Comparison of ENCODE assay signal across 7 mouse cellular contexts in genomic region chr17:47518205-47518604, GRCm38 (mm10). TPM values are rescaled to one million over a fixed set of nuclear protein-coding genes. Genes with fewer than 3 reads are reported as not detected.
DNase-seq lines count a peak whose midpoint lies in the region; ATAC-seq and TF ChIP-seq lines count a peak whose summit lies in the region.

No protein-coding gene starts in this region.

- TF ChIP-seq CTCF in thymus, adult 2 months (IDR thresholded peaks at IDR 0.05; ENCODE audit: borderline replicate concordance, control insufficient read depth, extremely low read depth, insufficient read depth, low read length, poor library complexity) = no peak
- TF ChIP-seq CTCF in small intestine, adult 2 months (IDR thresholded peaks at IDR 0.05; ENCODE audit: extremely low read depth, insufficient read length, insufficient replicate concordance, low read depth, low read length) = no peak

- WGBS in thymus, adult 2 months = 74% methylated on average over 8 of the region's 8 CpGs
- 26% methylated on average over 8 of the region's 8 CpGs for WGBS in forebrain, embryonic 15.5 days
- WGBS in intestine, embryonic 15.5 days = 14% methylated on average over 8 of the region's 8 CpGs
- WGBS in small intestine, adult 2 months = 60% methylated on average over 8 of the region's 8 CpGs

- H3K36me3 ChIP-seq in thymus, adult 2 months (ENCODE audit: control insufficient read depth, insufficient read depth, low read length) = peaks cover 37% of the 10 kb centered on the region
- H3K36me3 ChIP-seq in forebrain, embryonic 15.5 days = no peaks in the 10 kb centered on the region
- H3K36me3 ChIP-seq in intestine, embryonic 15.5 days = no peaks in the 10 kb centered on the region
- H3K36me3 ChIP-seq in small intestine, adult 2 months (ENCODE audit: control insufficient read depth, insufficient read depth, low read length) = no peaks in the 10 kb centered on the region

- no peaks in the 10 kb centered on the region for H3K9me3 ChIP-seq in forebrain, embryonic 15.5 days
- no peaks in the 10 kb centered on the region for H3K9me3 ChIP-seq in intestine, embryonic 15.5 days

- H3K27ac ChIP-seq in thymus, adult 2 months (ENCODE audit: control insufficient read depth, insufficient read depth, low read length) = peak overlapping the region; percentile 36; the same call in 1 of the 2 replicates
- H3K27ac ChIP-seq in forebrain, embryonic 15.5 days (replicated peaks) = peak overlapping the region; percentile 21; the same call in 1 of the 2 replicates
- H3K27ac ChIP-seq in intestine, embryonic 15.5 days = peak overlapping the region; percentile 88
- peak overlapping the region; percentile 21; the same call in 1 of the 2 replicates for H3K27ac ChIP-seq in small intestine, adult 2 months (ENCODE audit: insufficient read depth, low read depth, low read length)

- H3K4me2 ChIP-seq in forebrain, embryonic 15.5 days (replicated peaks) = no peak overlapping the region
- H3K4me2 ChIP-seq in intestine, embryonic 15.5 days (replicated peaks) = peak overlapping the region; percentile 20; the same call in 1 of the 2 replicates

- no peak overlapping the region for H3K9ac ChIP-seq in forebrain, embryonic 15.5 days (replicated peaks)
- H3K9ac ChIP-seq in intestine, embryonic 15.5 days = peak overlapping the region; percentile 9

- TF ChIP-seq POLR2A in thymus, adult 2 months (IDR thresholded peaks at IDR 0.05; ENCODE audit: control insufficient read depth, extremely low read depth, insufficient read depth, low read length, poor library complexity) = no peak
- TF ChIP-seq POLR2A in small intestine, adult 2 months (IDR thresholded peaks at IDR 0.05; ENCODE audit: low read depth, low read length) = no peak

- H3K4me3 ChIP-seq in thymus, adult 2 months (ENCODE audit: control insufficient read depth, insufficient read depth, low read length) = no peak overlapping the region
- H3K4me3 ChIP-seq in forebrain, embryonic 15.5 days = no peak overlapping the region
- H3K4me3 ChIP-seq in intestine, embryonic 15.5 days (replicated peaks) = no peak overlapping the region
- H3K4me3 ChIP-seq in small intestine, adult 2 months (ENCODE audit: low read depth, low read length) = no peak overlapping the region

- ATAC-seq in forebrain, embryonic 15.5 days (replicated peaks) = no peak
- peak; percentile 52 for ATAC-seq in intestine, embryonic 15.5 days

- peaks cover 77% of the 10 kb centered on the region for H3K4me1 ChIP-seq in thymus, adult 2 months (replicated peaks; ENCODE audit: control insufficient read depth, insufficient read depth, low read length)
- peaks cover 13% of the 10 kb centered on the region for H3K4me1 ChIP-seq in forebrain, embryonic 15.5 days
- peaks cover 44% of the 10 kb centered on the region for H3K4me1 ChIP-seq in intestine, embryonic 15.5 days (replicated peaks)
- peaks cover 17% of the 10 kb centered on the region for H3K4me1 ChIP-seq in small intestine, adult 2 months (ENCODE audit: control insufficient read depth, insufficient read depth, insufficient read length, low read length)

- DNase-seq in thymus, adult 2 months = no peak
- no peak for DNase-seq in thymus, postnatal 36 days
- no peak for DNase-seq in cerebellum, adult 9-11 months
- no peak for DNase-seq in MN1 (ENCODE audit: low spot score)

- no peaks in the 10 kb centered on the region for H3K27me3 ChIP-seq in thymus, adult 2 months (ENCODE audit: control insufficient read depth, insufficient read depth, low read length)
- no peaks in the 10 kb centered on the region for H3K27me3 ChIP-seq in forebrain, embryonic 15.5 days
- H3K27me3 ChIP-seq in intestine, embryonic 15.5 days (replicated peaks) = no peaks in the 10 kb centered on the region
- H3K27me3 ChIP-seq in small intestine, adult 2 months (ENCODE audit: control insufficient read depth, insufficient read depth, low read length) = no peaks in the 10 kb centered on the region

RNA-seq across cellular contexts. Expression of gene Ccnd3, which starts 13.4 kb away (rescaled TPM):
- 1,622 and 2,069 TPM in 2 replicates for polyA plus RNA-seq in thymus, adult 2 months (2012; rRNA removed)
- 59.8 and 64.4 TPM in 2 replicates for polyA plus RNA-seq in forebrain, embryonic 15.5 days (2015; fragmentation: Nextera tagmentation; extraction: Ambion mirVana)
- 394 and 407 TPM in 2 replicates for polyA plus RNA-seq in intestine, embryonic 15.5 days (2015; fragmentation: Nextera tagmentation; extraction: Ambion mirVana)
- 49.9 and 54.9 TPM in 2 replicates for polyA plus RNA-seq in small intestine, adult 2 months (2012; rRNA removed)

RNA-seq across cellular contexts. Expression of gene Taf8, which starts 16.1 kb away (rescaled TPM):
- polyA plus RNA-seq in thymus, adult 2 months (2012; rRNA removed) = 68.2 and 74.3 TPM in 2 replicates
- polyA plus RNA-seq in forebrain, embryonic 15.5 days (2015; fragmentation: Nextera tagmentation; extraction: Ambion mirVana) = 25.2 and 26.2 TPM in 2 replicates
- polyA plus RNA-seq in intestine, embryonic 15.5 days (2015; fragmentation: Nextera tagmentation; extraction: Ambion mirVana) = 20.4 and 21.9 TPM in 2 replicates
- polyA plus RNA-seq in small intestine, adult 2 months (2012; rRNA removed) = 6.2 and 13.3 TPM in 2 replicates

Comparison
In these comparisons a context has a peak if more than half of its experiments do, and no peak if none do; other contexts are left out.
1. H3K27ac ChIP-seq: peak in every context shown above with its lines; median percentile 88 in intestine, embryonic 15.5 days; 36 in thymus, adult 2 months; 21 in forebrain, embryonic 15.5 days; 21 in small intestine, adult 2 months.